Mouse (Mus musculus) ES-Bruce4 (cell line): Measurements from ENCODE around the gene Slc22a3.

Experiments used
- CTCF ChIP-seq: IDR thresholded peaks from one replicate; pipeline ENCODE4 v1.8.1; 2011; ENCODE audit warnings: low read depth, low read length
- EP300 ChIP-seq: IDR thresholded peaks from 2 replicates; pipeline ENCODE4 v1.6.1; 2011; ENCODE audit warnings: low read depth, low read length; ENCODE audit not compliant: insufficient read depth
- POLR2A ChIP-seq: IDR thresholded peaks from one replicate; pipeline ENCODE4 v1.8.1; 2011; ENCODE audit warnings: low read length; ENCODE audit not compliant: insufficient read depth

DNA sequence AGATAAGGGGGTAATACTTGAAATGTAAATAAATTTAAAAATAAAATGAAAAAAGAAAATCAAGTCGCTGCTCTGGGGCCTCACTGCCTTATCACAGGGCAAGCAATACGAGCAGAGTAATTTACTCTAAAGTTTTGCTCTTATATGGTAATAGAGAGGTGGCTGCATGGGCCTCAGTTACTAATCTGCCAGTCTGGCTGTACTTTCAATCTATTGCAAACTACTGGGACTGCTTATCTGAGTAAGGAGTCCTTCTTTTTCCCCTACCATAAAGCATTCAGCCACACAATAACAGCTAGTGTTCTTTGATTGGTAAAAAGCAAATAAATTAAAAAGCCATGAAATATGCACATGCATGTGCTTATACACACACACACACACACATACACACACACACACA, 125.9 kb downstream of the Slc22a3 start:
- TF ChIP-seq POLR2A (no peak), CTCF (no peak), EP300 (no peak)
